Mouse (Mus musculus) heart, postnatal 0 days (tissue): ENCODE measurements around the gene Adcyap1r1. TPM values are rescaled to one million over a fixed set of nuclear protein-coding genes. Genes with fewer than 3 reads are reported as not detected.
A peak's percentile ranks its signal among the peaks of the same experiment; 100 is the strongest.

ENCODE experiments used
- ATAC-seq: fragments of 200-750 bp; cut with Nextera tagmentation; 2 replicates; pipeline ENCODE4 v1.8.0; 2017; ENCODE audit warnings: low read depth, moderate number of reproducible peaks, moderate library complexity; ENCODE audit not compliant: insufficient read depth
- DNase-seq: peaks from one replicate; pipeline ENCODE4 v3.0.0-alpha.2; 2016; ENCODE audit warnings: low spot score
- H3K27ac ChIP-seq: fragments of 300-500 bp; sonication (generic); 2 replicates; pipeline ENCODE4 v1.5.1; 2014; ENCODE audit warnings: low read depth, mild to moderate bottlenecking
- H3K27me3 ChIP-seq: fragments of 300-500 bp; sonication (generic); 2 replicates; pipeline ENCODE4 v1.6.1; 2014; ENCODE audit warnings: low read length, mixed read lengths; ENCODE audit not compliant: control insufficient read depth, insufficient read depth
- H3K36me3 ChIP-seq: fragments of 300-500 bp; sonication (generic); replicated peaks from 2 replicates; pipeline ENCODE4 v1.6.1; 2014; ENCODE audit warnings: low read length, mixed read lengths; ENCODE audit not compliant: control insufficient read depth, insufficient read depth
- H3K4me1 ChIP-seq: fragments of 300-500 bp; sonication (generic); 2 replicates; pipeline ENCODE4 v1.6.1; 2014; ENCODE audit warnings: antibody characterized with exemption; ENCODE audit not compliant: control insufficient read depth, insufficient read depth
- H3K4me2 ChIP-seq: fragments of 300-500 bp; sonication (generic); 2 replicates; pipeline ENCODE4 v1.6.1; 2014; ENCODE audit warnings: low read depth, mild to moderate bottlenecking, low read length, moderate library complexity
- H3K4me3 ChIP-seq: fragments of 300-500 bp; sonication (generic); 2 replicates; pipeline ENCODE4 v1.5.1; 2014; ENCODE audit warnings: low read depth, low read length
- H3K9ac ChIP-seq: fragments of 300-500 bp; sonication (generic); replicated peaks from 2 replicates; pipeline ENCODE4 v1.6.1; 2014; ENCODE audit warnings: low read depth, low read length, mixed read lengths
- H3K9me3 ChIP-seq: fragments of 300-500 bp; sonication (generic); replicated peaks from 2 replicates; pipeline ENCODE4 v1.6.1; 2016; ENCODE audit warnings: low read length; ENCODE audit not compliant: control insufficient read depth
- CTCF ChIP-seq: IDR thresholded peaks from 2 replicates; pipeline ENCODE4 v1.5.1; 2016; ENCODE audit warnings: antibody characterized with exemption, control low read depth, low read depth
- EP300 ChIP-seq: IDR thresholded peaks from 2 replicates; pipeline ENCODE4 v1.6.1; 2016; ENCODE audit warnings: antibody characterized with exemption, low read depth
- whole genome bisulfite sequencing: fragments of 180-500 bp; shearing (Covaris S2); extraction: QIAGEN DNeasy Blood & Tissue Kit; methylation state at CpG from one replicate; pipeline ENCODE4 v1.1.7; 2014; 5-methylcytosine and 5-hydroxymethylcytosine counted together
- polyA plus RNA-seq: library from polyadenylated mRNA; unstranded; fragments of >200 nt; fragmentation: Nextera tagmentation; extraction: Ambion mirVana; gene quantifications from 2 replicates; pipeline ENCODE4 v1.2.1, GENCODE M21; 2015
- total RNA-seq: library from RNA; depleted of rRNA; stranded (reverse); fragments of >200 nt; gene quantifications from 2 replicates; pipeline ENCODE4 v1.2.3, GENCODE M21; 2014; ENCODE audit warnings: low replicate concordance

Gene Adcyap1r1
- total and polyA plus RNA-seq, 2 experiments from 2014 or later = 1.1 to 4.2 TPM

- Histone ChIP-seq H3K9me3 (no peaks in the 10 kb centered on the region), H3K27me3 (peaks cover 69% of the 10 kb centered on the region), H3K9ac (no peak overlapping the region; the same call in 1 of the 2 replicates), H3K4me3 (peak overlapping the region; percentile 53), H3K27ac (no peak overlapping the region), H3K4me1 (peaks cover 9% of the 10 kb centered on the region; the same call in 1 of the 2 replicates), H3K4me2 (peak overlapping the region; percentile 80), H3K36me3 (no peaks in the 10 kb centered on the region)
- TF ChIP-seq CTCF (no peak), EP300 (no peak)
- 3% methylated on average over 24 of the region's 24 CpGs for WGBS
- DNase-seq (no peak), ATAC-seq (no peak)
Measured at GRCm38 (mm10) chr6:55452381-55452780, 603 bp downstream of the Adcyap1r1 start.

GRCm38 (mm10) chr6:55453548-55453947 lies 1.8 kb downstream of the Adcyap1r1 start:
- TF ChIP-seq CTCF (no peak), EP300 (no peak)
- H3K4me3 ChIP-seq = no peak overlapping the region
- H3K27ac ChIP-seq = no peak overlapping the region
- H3K4me1 ChIP-seq = peaks cover 9% of the 10 kb centered on the region; the same call in 1 of the 2 replicates
- no peak overlapping the region for H3K4me2 ChIP-seq
- H3K27me3 ChIP-seq = peaks cover 68% of the 10 kb centered on the region
- ATAC-seq (peak; percentile 25; the same call in 1 of the 2 replicates), DNase-seq (peak; percentile 23)
- H3K9me3 ChIP-seq = no peaks in the 10 kb centered on the region
- H3K9ac ChIP-seq = no peak overlapping the region
- WGBS = 15% methylated on average over 1 of the region's 1 CpGs
- H3K36me3 ChIP-seq = no peaks in the 10 kb centered on the region

- H3K27ac ChIP-seq = no peak overlapping the region
- no peak overlapping the region for H3K9ac ChIP-seq
- no peak for TF ChIP-seq CTCF
- TF ChIP-seq EP300 = no peak
- DNase-seq = no peak
- H3K4me1 ChIP-seq = peaks cover 9% of the 10 kb centered on the region; the same call in 1 of the 2 replicates
- no peak overlapping the region for H3K4me2 ChIP-seq
- no peak overlapping the region for H3K4me3 ChIP-seq
- H3K9me3 ChIP-seq = no peaks in the 10 kb centered on the region
- peaks cover 47% of the 10 kb centered on the region for H3K27me3 ChIP-seq
- WGBS = 74% methylated on average over 5 of the region's 5 CpGs
- H3K36me3 ChIP-seq = no peaks in the 10 kb centered on the region
- ATAC-seq = no peak
Measured at GRCm38 (mm10) chr6:55455641-55456040, 3.9 kb downstream of the Adcyap1r1 start.

GRCm38 (mm10) chr6:55457727-55458126 lies 5.9 kb downstream of the Adcyap1r1 start:
- no peak overlapping the region for H3K4me3 ChIP-seq
- no peak overlapping the region for H3K4me2 ChIP-seq
- no peaks in the 10 kb centered on the region for H3K9me3 ChIP-seq
- no peak for TF ChIP-seq CTCF
- no peak for TF ChIP-seq EP300
- H3K4me1 ChIP-seq = peaks cover 9% of the 10 kb centered on the region; the same call in 1 of the 2 replicates
- DNase-seq (no peak), ATAC-seq (no peak)
- peaks cover 28% of the 10 kb centered on the region for H3K27me3 ChIP-seq
- H3K27ac ChIP-seq = no peak overlapping the region
- no peaks in the 10 kb centered on the region for H3K36me3 ChIP-seq
- WGBS = 62% methylated on average over 7 of the region's 7 CpGs
- H3K9ac ChIP-seq = no peak overlapping the region

- peaks cover 7% of the 10 kb centered on the region; the same call in 1 of the 2 replicates for H3K4me1 ChIP-seq
- H3K4me2 ChIP-seq = no peak overlapping the region
- H3K27ac ChIP-seq = no peak overlapping the region
- DNase-seq (no peak), ATAC-seq (no peak)
- 33% methylated on average over 1 of the region's 1 CpGs for WGBS
- no peaks in the 10 kb centered on the region for H3K9me3 ChIP-seq
- no peak for TF ChIP-seq EP300
- peak; percentile 21; the same call in 1 of the 2 replicates for TF ChIP-seq CTCF
- H3K9ac ChIP-seq = no peak overlapping the region
- peaks cover 24% of the 10 kb centered on the region; the same call in 1 of the 2 replicates for H3K27me3 ChIP-seq
- H3K36me3 ChIP-seq = no peaks in the 10 kb centered on the region
- no peak overlapping the region for H3K4me3 ChIP-seq
Measured at GRCm38 (mm10) chr6:55458156-55458555, 6.4 kb downstream of the Adcyap1r1 start.
